Mouse (Mus musculus): ENCODE measurements around the gene Slc41a2. TPM values are rescaled to one million over a fixed set of nuclear protein-coding genes. Genes with fewer than 3 reads are reported as not detected.
A peak's percentile ranks its signal among the peaks of the same experiment; 100 is the strongest.

Gene Slc41a2
- polyA plus RNA-seq, 1 experiment from 2014 or later = 0.58 TPM

DNA sequence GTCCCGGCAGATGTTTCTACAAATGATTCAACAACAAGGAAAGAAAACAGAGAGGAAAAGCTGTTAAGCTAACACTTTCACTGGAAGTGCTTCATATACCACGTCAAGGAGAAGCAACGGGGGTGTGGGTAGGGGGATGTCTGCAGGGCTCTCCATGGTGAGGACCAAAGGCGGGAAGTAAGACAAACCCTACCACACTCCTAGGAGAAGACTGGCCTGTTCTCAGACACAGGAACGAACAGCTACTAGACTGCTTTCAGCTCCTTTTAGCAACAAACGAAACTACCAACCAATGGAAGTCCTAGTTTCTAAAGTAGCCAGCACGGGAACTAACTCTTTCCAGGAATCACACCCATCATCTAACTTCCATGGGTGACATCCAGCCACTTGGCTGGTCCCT is 89.6 kb downstream of the Slc41a2 start:
- no peak overlapping the region for H3K27ac ChIP-seq
- no peak overlapping the region for H3K4me2 ChIP-seq
- no peak overlapping the region for H3K4me3 ChIP-seq (replicated peaks)
- H3K36me3 ChIP-seq = no peaks in the 10 kb centered on the region
- H3K4me1 ChIP-seq = no peaks in the 10 kb centered on the region
- H3K9me3 ChIP-seq (replicated peaks) = no peaks in the 10 kb centered on the region
- WGBS = 63% methylated on average over 7 of the region's 7 CpGs
- ATAC-seq (replicated peaks; ENCODE audit: low FRiP score) = no peak
- no peak overlapping the region for H3K9ac ChIP-seq
- no peaks in the 10 kb centered on the region for H3K27me3 ChIP-seq

DNA sequence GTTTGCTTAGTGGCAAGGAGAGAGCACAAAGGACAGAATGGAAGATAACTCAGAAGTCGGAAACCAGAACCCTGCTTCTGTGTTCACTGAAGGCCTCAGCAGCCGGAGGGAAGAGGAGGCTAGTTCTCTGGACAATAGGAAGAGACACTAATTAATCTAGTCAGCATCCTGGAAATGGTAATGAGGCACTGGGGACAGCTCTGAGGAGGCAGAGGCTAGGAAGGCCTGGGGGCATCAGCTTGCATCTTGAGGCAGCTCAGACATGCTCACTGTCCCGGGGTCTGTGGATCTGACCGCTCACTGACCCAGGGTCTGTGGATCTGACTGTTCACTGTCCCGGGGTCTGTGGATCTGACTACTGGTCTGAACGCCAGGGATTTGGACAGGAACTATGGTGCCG is 92.0 kb downstream of the Slc41a2 start:
- H3K9ac ChIP-seq = no peak overlapping the region
- 65% methylated on average over 7 of the region's 7 CpGs for WGBS

DNA sequence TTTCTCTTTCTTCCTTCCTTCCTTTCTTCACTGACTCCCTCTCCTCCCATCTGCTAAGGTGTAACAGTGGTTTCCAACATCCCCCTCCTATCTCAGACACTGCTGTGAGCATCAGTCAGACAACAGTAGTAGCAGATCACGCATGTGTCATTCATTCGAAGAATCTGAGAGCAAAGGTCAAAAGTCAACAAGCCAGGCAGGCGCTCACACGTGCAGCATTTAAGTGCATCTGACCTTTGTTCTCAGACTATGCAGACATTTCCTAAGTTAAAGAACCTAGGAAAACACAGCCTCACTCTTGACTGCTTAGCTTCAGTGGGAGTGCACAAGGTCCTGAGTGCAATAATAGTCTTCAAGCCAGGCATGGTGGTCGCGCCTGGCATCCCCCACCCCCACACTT is 93.6 kb downstream of the Slc41a2 start:
- WGBS = 35% methylated on average over 6 of the region's 6 CpGs
- Histone ChIP-seq H3K9ac (no peak overlapping the region), H3K27me3 (0 out of 2 replicates have a peak, but pooled peaks cover 3% of the 10 kb centered on the region), H3K4me1 (no peaks in the 10 kb centered on the region), H3K4me3 (replicated peaks) (no peak overlapping the region), H3K9me3 (replicated peaks) (no peaks in the 10 kb centered on the region), H3K27ac (no peak overlapping the region), H3K4me2 (no peak overlapping the region), H3K36me3 (no peaks in the 10 kb centered on the region)
- ATAC-seq (replicated peaks; ENCODE audit: low FRiP score) = no peak

More for the DNA sequence above, 92.0 kb downstream of the Slc41a2 start:
- no peak overlapping the region for H3K4me2 ChIP-seq
- no peaks in the 10 kb centered on the region for H3K9me3 ChIP-seq (replicated peaks)
- no peaks in the 10 kb centered on the region for H3K4me1 ChIP-seq
- no peak overlapping the region for H3K27ac ChIP-seq
- H3K27me3 ChIP-seq = 0 out of 2 replicates have a peak, but pooled peaks cover 3% of the 10 kb centered on the region
- ATAC-seq (replicated peaks; ENCODE audit: low FRiP score) = no peak
- no peak overlapping the region for H3K4me3 ChIP-seq (replicated peaks)
- no peaks in the 10 kb centered on the region for H3K36me3 ChIP-seq

DNA sequence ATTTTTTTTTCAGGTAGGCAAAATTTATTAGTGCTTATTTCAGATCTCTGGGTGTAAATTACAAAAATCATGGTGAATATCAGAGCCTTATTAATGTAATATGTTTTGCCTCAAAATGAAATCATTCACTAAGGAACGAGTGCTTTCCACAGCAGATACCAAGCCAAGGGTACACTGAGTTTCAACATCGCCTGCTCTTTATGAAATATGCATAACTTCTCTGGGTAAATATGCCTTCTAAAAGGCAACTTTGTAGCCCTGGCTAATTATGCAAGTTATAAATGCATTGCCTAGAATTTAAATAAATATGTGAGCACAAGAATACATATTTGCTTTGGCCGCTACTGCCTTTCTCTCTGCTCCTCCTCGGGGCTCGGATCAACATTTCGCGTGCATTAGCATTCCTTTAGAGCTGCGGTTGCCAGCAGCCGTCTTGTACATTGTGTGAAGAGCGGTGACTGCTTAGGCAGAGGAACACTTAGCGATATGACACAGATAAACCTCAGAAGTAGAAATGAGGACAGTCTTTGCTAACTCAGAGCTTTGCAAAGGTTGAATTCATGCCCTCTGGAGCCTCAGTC is 95.5 kb downstream of the Slc41a2 start:
- Histone ChIP-seq H3K36me3 (no peaks in the 10 kb centered on the region), H3K27me3 (0 out of 2 replicates have a peak, but pooled peaks cover 3% of the 10 kb centered on the region), H3K9ac (no peak overlapping the region), H3K27ac (no peak overlapping the region), H3K4me3 (replicated peaks) (no peak overlapping the region), H3K9me3 (replicated peaks) (no peaks in the 10 kb centered on the region), H3K4me1 (no peaks in the 10 kb centered on the region), H3K4me2 (no peak overlapping the region)
- 61% methylated on average over 11 of the region's 11 CpGs for WGBS
- ATAC-seq (replicated peaks; ENCODE audit: low FRiP score) = no peak

DNA sequence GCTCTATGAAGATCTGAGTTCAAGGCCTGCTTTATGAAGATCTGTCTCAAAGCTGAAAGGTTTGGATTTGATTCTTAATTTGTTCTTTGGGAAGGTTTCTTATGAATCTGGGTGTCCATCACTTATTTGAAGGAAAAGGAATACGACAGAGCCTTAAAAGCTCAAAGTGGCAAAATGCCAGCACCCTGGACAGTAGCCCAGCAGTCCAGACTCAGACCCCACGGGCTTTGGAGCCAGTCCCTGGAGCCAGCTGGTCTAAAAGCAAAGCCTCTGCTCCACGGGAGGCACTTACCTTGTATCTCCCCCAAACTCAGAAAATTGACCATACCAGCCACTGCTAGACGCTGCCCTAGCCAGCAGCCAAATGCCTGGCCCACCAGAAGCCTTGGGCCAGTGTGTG is 103.3 kb downstream of the Slc41a2 start:
- peaks cover 6% of the 10 kb centered on the region; the same call in 1 of the 2 replicates for H3K4me1 ChIP-seq
- H3K36me3 ChIP-seq = no peaks in the 10 kb centered on the region
- H3K27ac ChIP-seq = no peak overlapping the region
- no peaks in the 10 kb centered on the region for H3K9me3 ChIP-seq (replicated peaks)
- H3K4me3 ChIP-seq (replicated peaks) = no peak overlapping the region
- H3K9ac ChIP-seq = no peak overlapping the region
- H3K27me3 ChIP-seq = no peaks in the 10 kb centered on the region
- 54% methylated on average over 4 of the region's 4 CpGs for WGBS
- no peak overlapping the region for H3K4me2 ChIP-seq
- no peak for ATAC-seq (replicated peaks; ENCODE audit: low FRiP score)

DNA sequence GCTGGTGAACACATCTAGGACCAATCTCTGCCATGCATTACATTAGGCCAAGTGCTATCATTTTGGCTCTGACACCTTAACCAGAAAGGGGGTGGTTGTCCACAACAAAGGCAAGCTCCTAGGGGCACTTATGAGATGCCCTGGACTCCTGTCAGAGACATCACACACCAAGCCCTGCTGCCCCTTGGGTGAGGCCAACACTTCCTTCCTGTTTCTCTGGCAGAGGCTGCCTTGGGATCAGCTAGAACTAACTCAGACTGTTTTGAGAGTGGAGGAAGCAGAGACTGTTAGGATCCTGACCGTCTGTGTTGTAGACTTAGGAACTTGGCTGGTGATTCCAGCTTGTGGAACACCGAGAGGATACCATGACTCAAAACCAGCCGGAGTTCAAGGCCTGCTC is 103.7 kb downstream of the Slc41a2 start:
- H3K27ac ChIP-seq = no peak overlapping the region
- H3K4me2 ChIP-seq = no peak overlapping the region
- no peak overlapping the region for H3K4me3 ChIP-seq (replicated peaks)
- no peak for ATAC-seq (replicated peaks; ENCODE audit: low FRiP score)
- peaks cover 6% of the 10 kb centered on the region; the same call in 1 of the 2 replicates for H3K4me1 ChIP-seq
- H3K9me3 ChIP-seq (replicated peaks) = no peaks in the 10 kb centered on the region
- 91% methylated on average over 3 of the region's 3 CpGs for WGBS
- no peak overlapping the region for H3K9ac ChIP-seq
- no peaks in the 10 kb centered on the region for H3K27me3 ChIP-seq
- no peaks in the 10 kb centered on the region for H3K36me3 ChIP-seq

DNA sequence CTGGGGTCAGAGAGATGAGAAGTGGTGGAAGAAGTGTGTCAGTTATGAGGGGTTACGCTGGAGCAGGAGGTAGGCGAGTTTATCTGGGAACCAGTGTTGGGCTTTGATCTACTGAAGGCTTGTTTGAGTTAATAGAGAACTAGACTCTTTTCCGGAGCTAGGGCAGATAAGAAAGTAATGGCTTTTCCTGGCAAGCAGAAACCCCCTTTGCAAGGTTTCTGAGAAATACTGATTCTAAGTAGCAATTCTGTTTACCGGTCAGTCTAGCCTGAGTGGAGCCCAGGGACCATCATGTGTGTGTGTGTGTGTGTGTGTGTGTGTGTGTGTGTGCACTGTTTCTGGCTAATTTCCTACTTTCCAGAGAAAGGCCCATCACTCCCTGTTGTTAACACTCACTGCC is 109.1 kb downstream of the Slc41a2 start:
- Histone ChIP-seq H3K4me1 (no peaks in the 10 kb centered on the region), H3K9ac (no peak overlapping the region), H3K4me2 (no peak overlapping the region), H3K27me3 (no peaks in the 10 kb centered on the region), H3K27ac (no peak overlapping the region), H3K36me3 (no peaks in the 10 kb centered on the region), H3K9me3 (replicated peaks) (no peaks in the 10 kb centered on the region), H3K4me3 (replicated peaks) (no peak overlapping the region)
- ATAC-seq (replicated peaks; ENCODE audit: low FRiP score) = no peak
- WGBS = 67% methylated on average over 4 of the region's 4 CpGs

DNA sequence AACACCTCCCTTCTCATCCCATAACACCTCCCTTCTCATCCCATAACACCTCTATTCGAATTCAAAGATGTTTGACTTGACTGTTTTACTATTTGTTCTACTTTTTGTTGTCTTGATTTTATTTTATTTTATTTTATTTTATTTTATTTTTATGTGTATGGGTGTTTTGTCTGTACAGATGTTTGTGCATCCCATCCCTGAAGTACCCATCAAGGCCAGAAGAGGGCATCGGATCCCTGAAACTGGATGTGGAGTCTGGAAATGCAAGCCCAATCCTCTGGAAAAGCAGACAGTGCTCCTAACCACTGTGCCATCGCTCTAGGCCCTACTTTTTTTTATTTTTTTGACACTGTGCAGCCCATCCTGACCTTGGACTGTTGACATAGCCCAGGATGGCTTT is 112.7 kb downstream of the Slc41a2 start:
- Histone ChIP-seq H3K9me3 (replicated peaks) (no peaks in the 10 kb centered on the region), H3K27me3 (no peaks in the 10 kb centered on the region), H3K4me3 (replicated peaks) (no peak overlapping the region), H3K27ac (no peak overlapping the region), H3K36me3 (no peaks in the 10 kb centered on the region), H3K4me2 (no peak overlapping the region), H3K9ac (no peak overlapping the region), H3K4me1 (no peaks in the 10 kb centered on the region)
- WGBS = 44% methylated on average over 3 of the region's 3 CpGs
- no peak for ATAC-seq (replicated peaks; ENCODE audit: low FRiP score)

DNA sequence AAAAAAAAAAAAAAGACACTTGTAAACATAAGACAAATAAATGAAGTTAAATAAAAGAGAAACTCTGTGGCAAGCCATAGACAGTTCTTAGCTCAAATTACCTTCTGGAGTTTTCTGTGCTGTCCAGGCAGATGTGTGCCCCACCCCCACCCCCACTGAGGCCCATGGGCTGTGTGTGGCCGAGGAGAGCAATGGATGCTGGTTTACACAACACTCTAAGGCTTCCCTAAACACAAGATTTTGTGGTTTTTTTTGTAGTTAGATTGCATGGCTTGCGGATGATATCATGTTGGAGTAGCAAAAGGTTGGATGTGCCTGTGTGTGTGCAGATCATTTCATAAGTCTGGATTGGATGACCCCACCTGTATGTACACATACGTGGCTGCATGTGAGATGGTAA is 116.8 kb downstream of the Slc41a2 start:
- Histone ChIP-seq H3K4me1 (no peaks in the 10 kb centered on the region), H3K4me3 (replicated peaks) (no peak overlapping the region), H3K9me3 (replicated peaks) (no peaks in the 10 kb centered on the region), H3K27ac (no peak overlapping the region), H3K4me2 (no peak overlapping the region), H3K27me3 (no peaks in the 10 kb centered on the region), H3K9ac (no peak overlapping the region), H3K36me3 (no peaks in the 10 kb centered on the region)
- WGBS = 93% methylated on average over 3 of the region's 3 CpGs
- ATAC-seq (replicated peaks; ENCODE audit: low FRiP score) = no peak

DNA sequence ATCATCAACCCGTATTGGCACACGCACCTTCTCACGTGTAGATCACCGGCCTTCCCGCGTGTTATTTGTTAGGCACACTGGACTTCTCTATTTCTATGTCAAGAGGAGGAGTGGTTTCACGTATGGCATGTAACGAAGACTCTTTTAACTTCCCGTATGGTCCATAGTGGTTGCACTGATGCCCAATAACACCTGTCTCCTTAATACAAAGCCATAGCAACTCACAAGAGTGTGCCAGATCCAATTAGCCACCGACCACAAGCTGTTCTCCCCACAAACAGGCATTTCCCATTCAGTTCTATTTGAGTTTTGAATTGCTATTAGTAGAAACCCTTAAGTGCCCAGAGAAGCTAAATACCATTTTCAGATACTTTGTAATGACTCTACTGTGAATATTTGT is 117.5 kb downstream of the Slc41a2 start:
- Histone ChIP-seq H3K4me3 (replicated peaks) (no peak overlapping the region), H3K27me3 (no peaks in the 10 kb centered on the region), H3K4me1 (no peaks in the 10 kb centered on the region), H3K9me3 (replicated peaks) (no peaks in the 10 kb centered on the region), H3K4me2 (no peak overlapping the region), H3K27ac (no peak overlapping the region), H3K9ac (no peak overlapping the region), H3K36me3 (no peaks in the 10 kb centered on the region)
- ATAC-seq (replicated peaks; ENCODE audit: low FRiP score) = no peak
- WGBS = 89% methylated on average over 10 of the region's 10 CpGs

DNA sequence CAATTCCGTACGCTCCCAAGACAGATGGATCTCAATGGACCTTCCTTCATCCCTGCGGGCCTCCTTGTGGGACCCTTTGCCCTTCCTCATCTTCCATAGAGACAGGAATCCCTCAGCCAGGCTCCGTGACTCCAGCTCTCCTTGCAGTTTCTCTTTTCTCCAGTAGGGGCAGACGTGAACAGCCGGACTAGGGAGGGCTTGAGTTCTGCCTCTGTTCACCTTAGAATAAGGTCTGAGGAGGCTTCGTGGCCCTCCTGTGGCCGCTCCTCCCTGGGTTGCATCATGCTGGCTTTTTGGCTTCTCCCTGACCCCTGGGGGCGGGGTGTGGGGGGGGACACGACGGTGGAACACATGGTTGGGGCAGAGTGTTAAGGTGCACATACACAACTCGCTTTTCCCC is 118.0 kb downstream of the Slc41a2 start:
- Histone ChIP-seq H3K27me3 (no peaks in the 10 kb centered on the region), H3K36me3 (no peaks in the 10 kb centered on the region), H3K4me2 (no peak overlapping the region), H3K9me3 (replicated peaks) (no peaks in the 10 kb centered on the region), H3K27ac (no peak overlapping the region), H3K4me3 (replicated peaks) (no peak overlapping the region), H3K4me1 (no peaks in the 10 kb centered on the region), H3K9ac (no peak overlapping the region)
- WGBS = 25% methylated on average over 12 of the region's 12 CpGs
- no peak for ATAC-seq (replicated peaks; ENCODE audit: low FRiP score)

DNA sequence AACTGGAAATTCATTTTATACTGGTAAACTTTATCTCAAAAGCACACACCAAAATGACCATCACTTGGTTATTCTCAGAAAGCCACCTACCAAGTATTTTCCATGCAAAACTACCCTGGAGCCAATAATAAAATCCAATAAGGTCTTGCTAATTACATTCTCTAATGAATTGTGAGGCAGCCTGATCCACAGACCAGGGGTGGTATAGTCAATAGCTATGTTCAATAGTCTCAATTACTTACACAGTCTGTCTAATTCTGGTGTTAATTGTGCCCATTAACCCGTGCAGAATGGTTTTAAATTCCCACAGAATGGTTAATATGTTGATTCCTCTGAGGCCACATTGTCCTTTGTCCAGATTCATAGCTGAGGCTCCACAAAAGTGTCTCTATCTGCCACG is 118.9 kb downstream of the Slc41a2 start:
- Histone ChIP-seq H3K27me3 (no peaks in the 10 kb centered on the region), H3K4me2 (no peak overlapping the region), H3K9me3 (replicated peaks) (no peaks in the 10 kb centered on the region), H3K27ac (no peak overlapping the region), H3K36me3 (no peaks in the 10 kb centered on the region), H3K4me3 (replicated peaks) (no peak overlapping the region), H3K4me1 (no peaks in the 10 kb centered on the region), H3K9ac (no peak overlapping the region)
- no peak for ATAC-seq (replicated peaks; ENCODE audit: low FRiP score)
- WGBS = 70% methylated on average over 2 of the region's 2 CpGs

DNA sequence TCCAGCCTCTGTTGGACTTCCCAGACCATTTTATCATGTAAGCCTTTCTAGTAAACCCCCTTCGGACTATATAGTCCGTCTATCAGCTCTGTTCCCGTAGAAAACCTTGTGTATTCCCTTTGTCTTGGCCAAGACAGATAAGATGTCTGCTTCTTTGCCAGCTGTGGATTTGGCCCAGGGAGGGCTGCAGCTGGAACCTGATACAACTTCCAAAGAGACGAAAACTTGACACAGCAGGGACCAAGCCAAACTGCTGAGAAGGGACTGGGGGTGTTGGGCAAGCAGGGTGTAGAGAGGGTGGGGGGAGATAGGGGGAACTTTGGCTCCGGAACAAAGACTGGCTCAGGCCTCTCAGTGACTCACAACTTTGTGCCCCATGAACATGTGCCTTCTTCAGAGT is 120.4 kb downstream of the Slc41a2 start:
- no peak overlapping the region for H3K27ac ChIP-seq
- no peak overlapping the region for H3K4me2 ChIP-seq
- H3K27me3 ChIP-seq = no peaks in the 10 kb centered on the region
- H3K4me1 ChIP-seq = no peaks in the 10 kb centered on the region
- H3K4me3 ChIP-seq (replicated peaks) = no peak overlapping the region
- ATAC-seq (replicated peaks; ENCODE audit: low FRiP score) = 0 out of 2 replicates have a peak, but pooled peaks have one; percentile 12
- H3K9me3 ChIP-seq (replicated peaks) = no peaks in the 10 kb centered on the region
- WGBS = 56% methylated on average over 5 of the region's 5 CpGs
- no peak overlapping the region for H3K9ac ChIP-seq
- no peaks in the 10 kb centered on the region for H3K36me3 ChIP-seq
